In the genomic region with DNA sequence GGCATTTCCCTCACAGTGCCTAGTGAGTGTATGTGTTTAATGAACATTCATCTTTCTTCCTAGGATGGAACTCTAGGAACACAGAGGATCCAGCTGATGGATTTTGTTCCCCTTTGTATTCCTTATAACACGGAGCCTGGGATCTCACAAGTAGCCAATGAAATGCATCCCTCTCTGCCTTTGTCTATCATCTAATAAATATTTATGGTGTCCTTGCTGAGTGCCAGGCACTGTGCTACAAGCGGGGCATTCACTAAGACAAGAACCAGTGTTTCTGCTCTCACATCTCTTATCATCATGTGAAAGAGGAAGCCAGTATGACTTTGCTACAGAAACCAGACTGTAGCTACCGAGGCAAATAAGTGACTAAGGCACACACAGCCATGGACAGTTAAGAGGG, we compare ENCODE assay signal across 24 mouse cellular contexts. TPM values are rescaled to one million over a fixed set of nuclear protein-coding genes. Genes with fewer than 3 reads are reported as not detected.
A peak's percentile ranks its signal among the peaks of the same experiment; 100 is the strongest.
DNase-seq lines count a peak whose midpoint lies in the region; ATAC-seq and TF ChIP-seq lines count a peak whose summit lies in the region.
"Had no signal": no experiment of that assay in that cellular context is flagged by ENCODE, and none has a peak within 500 bp of the region (broad histone marks: within the 10 kb centered on the region; RNA-seq: fewer than 3 reads in every experiment).

No protein-coding gene starts in this region.

- TF ChIP-seq CTCF in hindbrain, postnatal 0 days (IDR thresholded peaks at IDR 0.05; ENCODE audit: low read depth), result no peak

- no peaks in the 10 kb centered on the region for H3K36me3 ChIP-seq in hindbrain, embryonic 12.5 days
- H3K36me3 ChIP-seq in hindbrain, postnatal 0 days (ENCODE audit: insufficient read depth, low read length), result no peaks in the 10 kb centered on the region
- no peaks in the 10 kb centered on the region for H3K36me3 ChIP-seq in hindbrain, embryonic 13.5 days
- no peaks in the 10 kb centered on the region for H3K36me3 ChIP-seq in forebrain, embryonic 10.5 days (replicated peaks)
- H3K36me3 ChIP-seq: embryonic facial prominence, embryonic 12.5 days; forebrain, embryonic 15.5 days; kidney, embryonic 15.5 days; limb, embryonic 13.5 days; liver, embryonic 13.5 days had no signal

- H3K27ac ChIP-seq in hindbrain, embryonic 12.5 days, result peak overlapping the region; percentile 23; the same call in 1 of the 2 replicates
- no peak overlapping the region for H3K27ac ChIP-seq in hindbrain, postnatal 0 days
- H3K27ac ChIP-seq in hindbrain, embryonic 13.5 days, result no peak overlapping the region
- H3K27ac ChIP-seq in forebrain, embryonic 10.5 days, result no peak overlapping the region
- H3K27ac ChIP-seq: embryonic facial prominence, embryonic 12.5 days; forebrain, embryonic 15.5 days; limb, embryonic 13.5 days; liver, embryonic 13.5 days had no signal

- no peak overlapping the region for H3K9ac ChIP-seq in hindbrain, embryonic 12.5 days
- H3K9ac ChIP-seq in hindbrain, postnatal 0 days (replicated peaks; ENCODE audit: low read length), result no peak overlapping the region
- H3K9ac ChIP-seq in hindbrain, embryonic 13.5 days, result no peak overlapping the region
- H3K9ac ChIP-seq: embryonic facial prominence, embryonic 12.5 days; forebrain, embryonic 15.5 days; kidney, embryonic 15.5 days; limb, embryonic 13.5 days; liver, embryonic 13.5 days; lung, embryonic 14.5 days had no signal

- no peaks in the 10 kb centered on the region for H3K9me3 ChIP-seq in hindbrain, embryonic 12.5 days (replicated peaks)
- no peaks in the 10 kb centered on the region for H3K9me3 ChIP-seq in hindbrain, postnatal 0 days (ENCODE audit: low read length)
- H3K9me3 ChIP-seq in hindbrain, embryonic 13.5 days, result no peaks in the 10 kb centered on the region
- no peaks in the 10 kb centered on the region for H3K9me3 ChIP-seq in forebrain, embryonic 10.5 days
- H3K9me3 ChIP-seq: embryonic facial prominence, embryonic 12.5 days; forebrain, embryonic 15.5 days; kidney, embryonic 15.5 days; limb, embryonic 13.5 days; liver, embryonic 13.5 days had no signal

- peak; percentile 62 for ATAC-seq in hindbrain, embryonic 12.5 days (ENCODE audit: low FRiP score)
- no peak for ATAC-seq in hindbrain, postnatal 0 days
- peak; percentile 25; the same call in 1 of the 2 replicates for ATAC-seq in hindbrain, embryonic 13.5 days (ENCODE audit: low FRiP score)
- ATAC-seq: CD4-positive, CD25-positive, alpha-beta regulatory T cell, adult 4 months; forebrain, embryonic 15.5 days had no signal

- H3K27me3 ChIP-seq in hindbrain, embryonic 12.5 days, result peaks cover 7% of the 10 kb centered on the region; the same call in 1 of the 2 replicates
- no peaks in the 10 kb centered on the region for H3K27me3 ChIP-seq in hindbrain, postnatal 0 days (ENCODE audit: insufficient read depth, low read length)
- peaks cover 9% of the 10 kb centered on the region for H3K27me3 ChIP-seq in hindbrain, embryonic 13.5 days
- peaks cover 26% of the 10 kb centered on the region for H3K27me3 ChIP-seq in forebrain, embryonic 10.5 days (ENCODE audit: poor library complexity, severe bottlenecking)
- H3K27me3 ChIP-seq: kidney, embryonic 15.5 days; limb, embryonic 13.5 days had no signal

- H3K4me1 ChIP-seq in hindbrain, embryonic 12.5 days, result peaks cover 25% of the 10 kb centered on the region
- peaks cover 10% of the 10 kb centered on the region; the same call in 1 of the 2 replicates for H3K4me1 ChIP-seq in hindbrain, postnatal 0 days (ENCODE audit: insufficient read depth, low read length)
- peaks cover 29% of the 10 kb centered on the region for H3K4me1 ChIP-seq in hindbrain, embryonic 13.5 days (replicated peaks)
- peaks cover 24% of the 10 kb centered on the region for H3K4me1 ChIP-seq in forebrain, embryonic 10.5 days

- peak; percentile 36 for DNase-seq in embryo, embryonic 10.5 days (ENCODE audit: low spot score)
- no peak for DNase-seq in embryo, embryonic 10 days (ENCODE audit: low spot score)
- DNase-seq in hindbrain, postnatal 0 days (ENCODE audit: low spot score), result no peak
- DNase-seq in A20 (ENCODE audit: low read depth, low spot score), result peak; percentile 54
- no peak for DNase-seq in retina, postnatal 1 day
- no peak for DNase-seq in forebrain, embryonic 10.5 days (ENCODE audit: extremely low spot score, low spot score)
- DNase-seq: adrenal gland, postnatal 14 days; cerebellum, adult 2 months; cerebellum, postnatal 36 days; heart, postnatal 36 days; kidney, postnatal 4 days; layer of hippocampus, postnatal 36 days; liver, embryonic 13.5 days; lung, embryonic 14.5 days; lung, postnatal 36 days; right cerebral cortex, adult 18-20 months had no signal

- H3K4me3 ChIP-seq in hindbrain, embryonic 12.5 days, result no peak overlapping the region
- no peak overlapping the region for H3K4me3 ChIP-seq in hindbrain, postnatal 0 days (ENCODE audit: low read length)
- H3K4me3 ChIP-seq in hindbrain, embryonic 13.5 days, result no peak overlapping the region
- H3K4me3 ChIP-seq in forebrain, embryonic 10.5 days, result no peak overlapping the region
- H3K4me3 ChIP-seq: embryonic facial prominence, embryonic 12.5 days; erythroblast, embryonic 14.5 days; forebrain, embryonic 15.5 days; kidney, embryonic 15.5 days; limb, embryonic 13.5 days; liver, embryonic 13.5 days had no signal

- H3K4me2 ChIP-seq in hindbrain, embryonic 12.5 days (replicated peaks), result no peak overlapping the region
- no peak overlapping the region for H3K4me2 ChIP-seq in hindbrain, postnatal 0 days (ENCODE audit: low read depth, low read length)
- H3K4me2 ChIP-seq in hindbrain, embryonic 13.5 days, result no peak overlapping the region
- H3K4me2 ChIP-seq: embryonic facial prominence, embryonic 12.5 days; forebrain, embryonic 15.5 days; kidney, embryonic 15.5 days; limb, embryonic 13.5 days; liver, embryonic 13.5 days; lung, embryonic 14.5 days had no signal

- 34% methylated on average over 3 of the region's 3 CpGs for WGBS in hindbrain, embryonic 12.5 days
- WGBS in hindbrain, postnatal 0 days, result 21% methylated on average over 3 of the region's 3 CpGs
- 13% methylated on average over 3 of the region's 3 CpGs for WGBS in hindbrain, embryonic 13.5 days
- 67% methylated on average over 3 of the region's 3 CpGs for WGBS in forebrain, embryonic 10.5 days

RNA-seq across cellular contexts. Expression of gene Plekhh2, which starts 3.0 kb away (rescaled TPM):
- 3.8 and 4.7 TPM in 2 replicates for polyA plus RNA-seq in hindbrain, embryonic 12.5 days (2016; fragmentation: Nextera tagmentation; extraction: Ambion mirVana)
- total RNA-seq in hindbrain, postnatal 0 days (2014; rRNA removed), result 2.6 and 3.7 TPM in 2 replicates
- polyA plus RNA-seq in hindbrain, postnatal 0 days (2015; fragmentation: Nextera tagmentation; extraction: Ambion mirVana), result 1.3 and 1.6 TPM in 2 replicates
- 1.9 and 2.1 TPM in 2 replicates for polyA plus RNA-seq in hindbrain, embryonic 13.5 days (2015; fragmentation: Nextera tagmentation; extraction: Ambion mirVana)
- polyA plus RNA-seq in forebrain, embryonic 10.5 days (2016; fragmentation: Nextera tagmentation; extraction: Ambion mirVana), result 3.5 and 3.8 TPM in 2 replicates
- polyA plus RNA-seq: CD4-positive, CD25-positive, alpha-beta regulatory T cell, adult 4 months; erythroblast, embryonic 14.5 days had no signal

RNA-seq across cellular contexts. Expression of gene Thada, which starts 42.7 kb away (rescaled TPM):
- 9.9 TPM in 2 replicates for polyA plus RNA-seq in hindbrain, embryonic 12.5 days (2016; fragmentation: Nextera tagmentation; extraction: Ambion mirVana)
- total RNA-seq in hindbrain, postnatal 0 days (2014; rRNA removed), result 11.4 and 15.7 TPM in 2 replicates
- 3.2 and 3.3 TPM in 2 replicates for polyA plus RNA-seq in hindbrain, postnatal 0 days (2015; fragmentation: Nextera tagmentation; extraction: Ambion mirVana)
- polyA plus RNA-seq in hindbrain, embryonic 13.5 days (2015; fragmentation: Nextera tagmentation; extraction: Ambion mirVana), result 6.1 and 8.5 TPM in 2 replicates
- 11.3 and 12.1 TPM in 2 replicates for polyA plus RNA-seq in forebrain, embryonic 10.5 days (2016; fragmentation: Nextera tagmentation; extraction: Ambion mirVana)

Comparison
In these comparisons a context has a peak if more than half of its experiments do, and no peak if none do; other contexts are left out.
1. DNase-seq: peak in embryo, embryonic 10.5 days (single experiment) and A20 (single experiment); none in embryo, embryonic 10 days (single experiment), hindbrain, postnatal 0 days (single experiment), retina, postnatal 1 day (single experiment) and forebrain, embryonic 10.5 days (single experiment).